Mouse (Mus musculus) urinary bladder, adult 2 months (tissue): ENCODE measurements around the gene 1600014C10Rik. TPM values are rescaled to one million over a fixed set of nuclear protein-coding genes. Genes with fewer than 3 reads are reported as not detected.

Experiments
- DNase-seq: peaks from one replicate; pipeline ENCODE4 v3.0.0; 2022; ENCODE audit warnings: low spot score
- polyA plus RNA-seq: library from polyadenylated mRNA; depleted of rRNA; stranded (reverse); fragments of >200 nt; gene quantifications from 2 replicates; pipeline ENCODE4 v1.2.3, GENCODE M21; 2012

Gene 1600014C10Rik
- polyA plus RNA-seq, 1 experiment, result 52.4 TPM

DNA sequence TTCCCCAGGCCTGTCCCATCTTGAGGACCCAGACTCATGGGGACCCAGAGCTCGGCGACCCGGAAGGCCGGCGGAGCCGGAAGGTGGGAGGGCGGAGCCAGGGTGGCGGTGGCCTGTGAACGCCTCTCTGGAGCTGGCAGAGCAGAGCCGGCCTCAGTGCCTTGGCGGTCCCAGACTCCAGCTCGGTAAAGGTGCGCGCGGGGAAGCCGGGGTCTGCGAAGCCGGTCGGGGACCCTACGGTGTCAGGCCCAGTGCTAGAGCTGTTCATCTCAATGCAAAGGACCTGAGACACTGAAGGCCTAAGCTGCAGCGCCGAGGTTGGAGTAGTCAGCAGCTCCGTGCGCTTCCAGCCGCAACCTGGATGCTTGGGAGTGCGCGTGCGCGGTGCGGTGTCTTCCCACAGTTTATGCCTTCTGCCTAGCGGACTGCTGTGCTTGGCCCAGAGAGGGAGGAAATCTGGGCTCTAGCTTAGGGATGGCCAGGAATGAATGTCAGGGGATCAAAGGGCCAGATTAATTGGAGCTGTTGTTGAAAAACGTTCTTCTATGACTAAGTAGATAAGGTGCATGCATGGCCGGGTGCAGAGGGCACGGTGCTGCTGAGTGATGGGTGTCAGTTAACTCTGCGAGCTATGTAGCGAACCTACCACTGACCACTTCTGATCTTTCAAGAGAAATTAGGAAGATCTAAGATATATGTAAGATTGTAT lies 846 bp downstream of the 1600014C10Rik start:
- DNase-seq, result peak; percentile 84

GRCm38 (mm10) chr7:38184418-38184745 lies 1.4 kb downstream of the 1600014C10Rik start:
- DNase-seq, result no peak

GRCm38 (mm10) chr7:38184786-38185185 lies 1.8 kb downstream of the 1600014C10Rik start:
- no peak for DNase-seq

GRCm38 (mm10) chr7:38186861-38187260 lies 3.8 kb downstream of the 1600014C10Rik start:
- no peak for DNase-seq

DNA sequence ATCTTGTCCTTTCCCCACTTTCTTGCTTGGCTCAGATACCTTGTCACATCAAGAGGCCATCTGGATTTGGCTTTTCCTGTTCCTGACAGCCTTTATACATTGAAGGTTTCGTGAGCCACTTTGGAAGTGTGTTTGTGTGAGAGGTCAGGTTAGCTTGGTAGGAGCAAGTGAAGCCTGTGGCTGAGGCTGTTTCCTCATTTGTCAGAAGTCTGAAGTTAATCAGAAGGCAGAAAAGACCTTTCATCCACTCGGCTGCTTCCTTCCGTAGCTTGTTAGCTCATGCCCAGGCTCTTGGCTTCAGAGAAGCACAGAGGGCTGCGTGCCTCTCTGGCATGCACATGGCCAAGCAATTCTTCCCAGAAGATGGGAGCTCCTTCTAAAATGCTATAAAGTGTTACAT lies 4.8 kb downstream of the 1600014C10Rik start:
- DNase-seq, result no peak

- DNase-seq, result no peak
Observed at GRCm38 (mm10) chr7:38188281-38189075, 5.5 kb downstream of the 1600014C10Rik start.

GRCm38 (mm10) chr7:38189136-38189982 lies 6.3 kb downstream of the 1600014C10Rik start:
- no peak for DNase-seq

GRCm38 (mm10) chr7:38190056-38190835 lies 7.2 kb downstream of the 1600014C10Rik start:
- no peak for DNase-seq

DNA sequence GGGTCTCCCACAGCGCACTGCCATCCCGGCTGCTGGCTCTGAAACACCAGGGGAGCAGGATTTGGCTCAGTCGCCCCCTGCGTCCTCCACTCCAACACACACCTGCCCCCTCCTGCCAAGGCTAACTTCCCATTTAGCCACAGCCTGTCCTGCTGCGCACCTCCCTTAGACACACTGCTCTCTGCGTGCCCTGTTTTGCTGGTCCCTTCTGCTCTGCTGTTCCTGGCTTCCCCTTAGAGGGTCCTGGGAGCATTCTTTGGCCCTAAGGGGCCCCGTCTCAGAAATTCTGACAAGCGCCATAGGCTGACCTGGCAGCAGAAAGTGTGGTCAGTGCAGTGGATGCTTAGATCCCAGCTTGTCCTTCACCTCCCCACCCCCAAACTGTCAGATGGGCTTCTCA lies 8.1 kb downstream of the 1600014C10Rik start:
- DNase-seq, result no peak

DNA sequence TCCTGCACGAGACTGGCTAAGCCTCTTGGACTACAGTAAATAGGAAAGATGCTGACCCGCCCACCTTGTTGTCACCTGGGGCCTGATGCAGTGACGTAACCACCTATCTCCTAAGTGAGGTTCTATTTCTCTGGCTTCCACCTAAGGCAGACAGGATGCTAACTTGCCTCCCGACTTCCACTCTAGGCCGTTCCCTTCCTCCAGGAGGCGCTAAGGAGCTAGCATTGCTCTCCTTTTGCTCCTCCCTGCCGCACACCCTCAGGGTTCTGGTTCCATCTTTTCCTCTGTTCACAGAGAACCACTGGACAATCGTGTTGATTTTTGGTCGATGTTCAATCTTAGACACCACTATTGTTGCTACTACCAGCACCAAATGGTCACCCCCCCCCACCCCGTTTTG lies 8.6 kb downstream of the 1600014C10Rik start:
- DNase-seq, result no peak

- no peak for DNase-seq
Observed at GRCm38 (mm10) chr7:38199907-38200605, 17.0 kb downstream of the 1600014C10Rik start.

GRCm38 (mm10) chr7:38200606-38201289 lies 17.7 kb downstream of the 1600014C10Rik start:
- peak; percentile 82 for DNase-seq

- DNase-seq, result no peak
Observed at GRCm38 (mm10) chr7:38201290-38201658, 18.3 kb downstream of the 1600014C10Rik start.

- no peak for DNase-seq
Observed at GRCm38 (mm10) chr7:38204314-38204713, 21.3 kb downstream of the 1600014C10Rik start.

DNA sequence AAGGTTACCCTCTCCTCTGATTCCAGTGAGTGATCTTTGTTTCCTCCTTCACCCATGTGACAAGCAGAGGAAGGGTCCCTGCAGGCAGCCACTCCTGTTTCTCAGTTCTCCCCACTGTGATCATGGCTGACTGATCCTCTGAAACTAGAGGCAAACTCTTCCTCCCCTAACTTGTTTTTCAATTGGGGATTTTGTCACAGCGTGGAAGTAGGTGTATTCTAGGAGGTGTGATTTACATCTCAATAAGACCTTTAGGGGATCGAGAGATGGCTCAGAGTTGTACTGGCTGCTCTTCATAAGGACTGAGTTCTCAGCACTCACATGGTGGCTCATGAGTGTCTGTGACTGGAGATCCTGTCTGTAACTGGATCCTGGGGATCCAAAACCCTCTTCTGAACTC lies 22.8 kb downstream of the 1600014C10Rik start:
- DNase-seq, result no peak

- DNase-seq, result no peak
Observed at GRCm38 (mm10) chr7:38206564-38206963, 23.5 kb downstream of the 1600014C10Rik start.

DNA sequence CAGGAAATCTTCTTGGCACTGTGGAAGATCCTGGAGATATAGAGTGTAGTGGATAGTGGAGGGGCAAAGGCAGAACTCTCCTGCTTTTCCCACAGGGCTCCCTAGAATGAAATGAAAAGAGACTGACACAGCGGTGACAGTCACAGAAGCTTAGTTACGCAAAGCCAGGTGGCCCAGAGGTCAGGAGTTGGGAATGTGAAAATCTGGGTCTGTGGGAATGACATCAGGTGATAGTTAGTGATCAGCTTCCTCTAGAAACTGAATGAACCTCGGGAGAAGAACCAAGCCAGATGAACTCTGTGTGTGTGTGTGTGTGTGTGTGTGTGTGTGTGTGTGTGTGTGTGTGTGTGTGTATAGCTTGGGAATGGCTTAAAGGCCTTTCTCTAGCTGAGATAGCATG lies 26.0 kb downstream of the 1600014C10Rik start:
- DNase-seq, result no peak

GRCm38 (mm10) chr7:38209478-38210152 lies 26.6 kb downstream of the 1600014C10Rik start:
- no peak for DNase-seq

- DNase-seq, result no peak
Observed at GRCm38 (mm10) chr7:38212651-38213062, 29.6 kb downstream of the 1600014C10Rik start.
